Mouse (Mus musculus) spleen, adult 2 months (tissue): ENCODE results near the gene Trem2. TPM values are rescaled to one million over a fixed set of nuclear protein-coding genes. Genes with fewer than 3 reads are reported as not detected.
"Not testable (repeated sequence)": the region's sequence is repeated elsewhere in the genome, so short reads cannot be mapped to it uniquely, and the experiment has no call there.

Source experiments
- DNase-seq, 2 experiments: peaks; one replicate each; pipeline versions ENCODE4 v3.0.0 to v3.0.0-alpha.2; 2012 to 2021; ENCODE audit warnings: low spot score in 2 of 2, low read depth in 1 of 2
- H3K27ac ChIP-seq: fragments of 200-500 bp; 2 replicates; pipeline ENCODE4 v1.5.1; 2012; ENCODE audit warnings: low read length, inconsistent platforms; ENCODE audit not compliant: insufficient read depth
- H3K27me3 ChIP-seq: fragments of 200-500 bp; 2 replicates; pipeline ENCODE4 v1.6.1; 2012; ENCODE audit warnings: mild to moderate bottlenecking, moderate library complexity, low read length, inconsistent platforms; ENCODE audit not compliant: control insufficient read depth, insufficient read depth
- H3K36me3 ChIP-seq: fragments of 200-500 bp; 2 replicates; pipeline ENCODE4 v1.6.1; 2012; ENCODE audit warnings: mild to moderate bottlenecking, low read length, inconsistent platforms; ENCODE audit not compliant: control insufficient read depth, insufficient read depth
- H3K4me1 ChIP-seq: fragments of 200-500 bp; 2 replicates; pipeline ENCODE4 v1.6.1; 2011; ENCODE audit warnings: inconsistent platforms; ENCODE audit not compliant: control insufficient read depth, insufficient read depth, insufficient read length
- H3K4me3 ChIP-seq: fragments of 200-500 bp; 2 replicates; pipeline ENCODE4 v1.5.1; 2011; ENCODE audit warnings: mild to moderate bottlenecking, inconsistent platforms; ENCODE audit not compliant: insufficient read depth, insufficient read length; ENCODE audit errors: extremely low read depth
- CTCF ChIP-seq: fragments of 200-500 bp; IDR thresholded peaks from 2 replicates; pipeline ENCODE4 v1.5.1; 2011; ENCODE audit warnings: mild to moderate bottlenecking, inconsistent platforms; ENCODE audit not compliant: insufficient read depth, insufficient read length, insufficient replicate concordance; ENCODE audit errors: extremely low read depth
- POLR2A ChIP-seq: fragments of 200-500 bp; IDR thresholded peaks from 2 replicates; pipeline ENCODE4 v1.6.1; 2011; ENCODE audit warnings: low read depth, low read length, inconsistent platforms
- WGBS: fragments of 180-500 bp; shearing (Covaris S2); methylation state at CpG from one replicate; pipeline ENCODE4 v1.1.7; 2018; 5-methylcytosine and 5-hydroxymethylcytosine counted together
- polyA plus RNA-seq: library from polyadenylated mRNA; depleted of rRNA; stranded (reverse); fragments of >200 nt; gene quantifications from 2 replicates; pipeline ENCODE4 v1.2.3, GENCODE M21; 2012; rRNA removed

The Trem2 gene
- polyA plus RNA-seq, result 1.0 and 2.5 TPM in 2 replicates

DNA sequence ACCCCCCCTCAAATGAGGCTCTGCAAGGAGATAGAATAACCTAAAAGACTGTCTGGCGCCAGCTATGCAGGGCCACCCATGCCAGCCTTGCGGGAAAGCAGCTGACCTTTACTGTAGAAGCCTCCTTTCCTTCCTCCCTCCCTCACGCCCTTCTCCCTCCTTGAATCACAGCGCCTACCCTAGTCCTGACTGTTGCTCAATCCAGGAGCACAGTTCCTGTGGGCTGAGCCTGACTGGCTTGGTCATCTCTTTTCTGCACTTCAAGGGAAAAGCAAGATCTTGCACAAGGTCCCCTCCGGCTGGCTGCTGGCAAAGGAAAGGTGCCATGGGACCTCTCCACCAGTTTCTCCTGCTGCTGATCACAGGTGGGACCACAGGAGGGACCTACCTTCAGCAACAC is at the start of gene Trem2:
TSS of gene Trem2 (plus strand) at position 171 of the 400 bp plus-strand sequence.
- H3K4me1 ChIP-seq, result no peaks in the 10 kb centered on the region
- no peaks in the 10 kb centered on the region for H3K36me3 ChIP-seq
- H3K27ac ChIP-seq, result no peak within 1 kb of the TSS
- DNase-seq, result no peak
- no peaks in the 10 kb centered on the region for H3K27me3 ChIP-seq
- TF ChIP-seq POLR2A, result no peak
- no peak for TF ChIP-seq CTCF
- WGBS, result 77% methylated on average over 5 of the region's 5 CpGs
- H3K4me3 ChIP-seq, result no peak within 1 kb of the TSS

DNA sequence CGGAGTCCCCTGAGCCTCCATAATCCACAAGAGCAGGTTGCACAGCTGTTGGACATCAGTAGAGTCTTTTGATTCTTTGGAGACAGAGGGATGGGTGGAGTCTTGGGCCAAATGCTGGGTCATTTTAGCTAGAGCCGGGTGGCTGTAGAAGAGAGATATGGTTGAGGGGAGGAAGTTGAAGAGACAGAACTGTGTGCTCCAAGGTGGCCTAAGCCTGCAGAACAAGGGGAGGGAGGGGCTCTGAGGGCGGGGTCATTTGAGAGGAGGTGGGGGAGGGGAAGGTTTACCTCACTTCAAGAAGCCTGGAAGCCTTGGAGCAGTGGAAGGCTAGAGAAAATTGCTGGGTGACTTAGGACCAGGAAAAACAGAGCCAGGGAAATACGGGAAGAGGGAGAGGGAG is 47.0 kb upstream of the Trem2 start, which contains the start of gene Treml2:
TSS of gene Treml2 (plus strand) at position 296 of the 400 bp plus-strand sequence.
- Histone ChIP-seq H3K4me3 (peak within 1 kb of the TSS; percentile 69), H3K4me1 (peaks cover 29% of the 10 kb centered on the region; the same call in 1 of the 2 replicates), H3K27me3 (no peaks in the 10 kb centered on the region), H3K36me3 (peaks cover 6% of the 10 kb centered on the region), H3K27ac (peak within 1 kb of the TSS; percentile 97)
- no peak for DNase-seq
- no peak for TF ChIP-seq POLR2A
- TF ChIP-seq CTCF, result no peak
- WGBS, result 15% methylated on average over 3 of the region's 4 CpGs

DNA sequence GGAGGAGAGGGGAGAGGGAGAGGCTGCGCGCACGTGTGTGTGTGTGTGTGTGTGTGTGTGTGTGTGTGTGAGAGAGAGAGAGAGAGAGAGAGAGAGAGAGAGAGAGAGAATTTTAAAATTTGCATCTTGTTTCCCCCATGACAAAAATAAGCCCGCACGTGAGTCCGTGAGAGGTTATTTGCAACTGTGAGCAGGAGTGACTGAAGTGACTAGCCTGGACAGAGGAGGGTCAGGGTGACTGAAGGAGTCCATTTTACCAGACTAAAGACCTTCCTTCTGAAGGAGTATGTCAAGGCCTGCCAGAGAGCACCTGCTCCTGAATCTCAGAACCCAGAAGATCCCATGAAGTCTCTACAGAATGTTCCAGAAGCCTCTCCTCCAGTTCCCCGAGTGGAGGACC is 46.4 kb upstream of the Trem2 start:
- H3K27ac ChIP-seq, result peak overlapping the region; percentile 97
- TF ChIP-seq POLR2A, result no peak
- TF ChIP-seq CTCF, result no peak
- WGBS, result 20% methylated on average over 7 of the region's 7 CpGs
- H3K36me3 ChIP-seq, result peaks cover 8% of the 10 kb centered on the region
- peak; percentile 66 to 80 for DNase-seq
- H3K4me1 ChIP-seq, result peaks cover 29% of the 10 kb centered on the region; the same call in 1 of the 2 replicates
- H3K4me3 ChIP-seq, result peak overlapping the region; percentile 69
- no peaks in the 10 kb centered on the region for H3K27me3 ChIP-seq

DNA sequence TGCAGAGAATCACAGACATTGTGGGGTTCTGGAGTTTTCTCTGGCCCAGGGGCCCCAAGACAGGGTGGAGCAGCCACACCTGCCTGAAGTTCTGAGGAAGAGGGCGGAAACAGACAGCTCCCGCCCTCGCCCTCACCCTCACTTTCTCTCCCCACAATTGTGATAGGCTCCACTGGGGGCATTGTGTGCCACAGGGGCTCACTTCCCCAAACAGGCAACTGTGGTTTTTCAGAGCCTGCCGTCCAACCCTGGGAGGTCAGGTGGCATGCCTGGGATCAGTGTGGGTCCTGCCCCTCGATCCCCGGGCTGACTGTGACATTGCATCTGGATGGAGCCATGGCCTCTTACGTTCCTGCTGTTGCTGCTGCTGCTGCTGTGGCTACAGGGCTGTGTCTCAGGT is 46.0 kb upstream of the Trem2 start:
- Histone ChIP-seq H3K36me3 (peaks cover 9% of the 10 kb centered on the region), H3K27ac (peak overlapping the region; percentile 97), H3K4me1 (peaks cover 29% of the 10 kb centered on the region; the same call in 1 of the 2 replicates), H3K4me3 (peak overlapping the region; percentile 69), H3K27me3 (no peaks in the 10 kb centered on the region)
- DNase-seq, result peak; percentile 74 to 82
- WGBS, result 13% methylated on average over 7 of the region's 7 CpGs
- TF ChIP-seq CTCF (no peak), POLR2A (no peak)

DNA sequence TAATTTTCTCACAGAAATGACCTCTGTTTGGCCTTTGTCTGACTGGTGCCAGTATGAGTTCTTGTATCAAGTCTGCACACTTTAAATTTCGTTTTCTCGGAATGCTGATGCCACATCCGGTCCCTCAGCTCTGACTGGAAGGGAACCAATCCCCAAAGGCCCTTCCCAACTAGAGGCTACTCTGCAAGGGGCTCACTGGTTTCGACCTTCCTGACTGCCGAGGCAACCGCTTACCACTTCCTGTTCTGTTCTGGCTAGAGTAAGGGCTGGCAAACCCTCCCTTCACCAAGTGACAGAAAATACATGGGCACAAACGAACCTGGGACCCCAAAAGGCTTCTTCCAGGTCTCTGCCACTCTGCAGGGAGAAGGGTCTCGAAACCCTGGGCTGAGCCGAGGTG is 45.3 kb upstream of the Trem2 start:
- WGBS, result under 1% methylated on average over 9 of the region's 9 CpGs
- peak in 1 of 2 experiments; percentile 70 for DNase-seq
- H3K27me3 ChIP-seq, result no peaks in the 10 kb centered on the region
- H3K27ac ChIP-seq, result peak overlapping the region; percentile 97
- H3K36me3 ChIP-seq, result peaks cover 9% of the 10 kb centered on the region
- peaks cover 29% of the 10 kb centered on the region; the same call in 1 of the 2 replicates for H3K4me1 ChIP-seq
- peak overlapping the region; percentile 69 for H3K4me3 ChIP-seq
- TF ChIP-seq POLR2A, result no peak
- no peak for TF ChIP-seq CTCF

DNA sequence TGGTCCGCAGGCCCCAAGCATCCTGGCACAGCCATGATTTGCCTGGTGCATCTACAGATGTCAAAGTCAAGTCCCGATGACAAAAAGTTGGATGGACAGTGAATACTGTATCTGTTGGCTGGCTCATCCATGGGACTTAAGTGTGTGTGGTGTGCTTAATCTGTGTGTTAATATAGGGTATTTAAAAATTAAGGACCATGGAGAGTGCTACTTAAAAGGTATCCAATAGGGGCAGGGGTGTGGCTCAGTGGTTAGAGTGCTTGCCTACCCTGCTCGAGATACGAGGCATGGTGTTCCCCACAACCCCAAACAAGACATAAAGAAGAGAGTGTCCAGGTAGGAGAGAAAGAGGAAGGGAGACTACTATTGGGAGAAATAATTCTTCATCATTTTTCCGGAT is 44.4 kb upstream of the Trem2 start:
- Histone ChIP-seq H3K4me3 (no peak overlapping the region), H3K27ac (no peak overlapping the region; the same call in 1 of the 2 replicates)

DNA sequence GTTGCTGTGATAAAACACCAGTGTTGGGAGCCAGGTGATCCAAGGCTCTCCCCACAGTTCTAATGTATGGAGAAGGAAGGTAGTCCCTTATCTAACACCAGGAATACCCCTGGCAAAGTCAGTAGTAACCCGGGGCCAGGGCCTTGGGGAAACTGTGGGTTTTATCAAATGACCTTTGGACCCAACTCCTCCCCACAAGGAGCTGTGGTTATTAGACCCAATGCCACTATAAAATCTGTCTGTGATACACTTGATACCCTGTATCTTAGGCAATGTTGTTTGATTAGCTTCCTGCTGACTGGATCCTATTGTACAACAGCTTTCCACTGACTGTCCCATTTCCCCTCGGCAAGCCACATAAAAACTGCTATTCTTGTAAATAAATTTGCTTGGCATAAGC is 34.1 kb upstream of the Trem2 start:
- Histone ChIP-seq H3K36me3 (peaks cover 18% of the 10 kb centered on the region), H3K4me1 (peaks cover 9% of the 10 kb centered on the region), H3K4me3 (no peak overlapping the region), H3K27ac (no peak overlapping the region), H3K27me3 (no peaks in the 10 kb centered on the region)
- DNase-seq, result no peak
- 76% methylated on average over 2 of the region's 2 CpGs for WGBS
- no peak for TF ChIP-seq POLR2A
- no peak for TF ChIP-seq CTCF

More for the DNA sequence above, 44.4 kb upstream of the Trem2 start:
- 58% methylated on average over 5 of the region's 5 CpGs for WGBS
- DNase-seq, result no peak
- no peak for TF ChIP-seq POLR2A
- no peak for TF ChIP-seq CTCF
- Histone ChIP-seq H3K27me3 (no peaks in the 10 kb centered on the region), H3K4me1 (peaks cover 21% of the 10 kb centered on the region; the same call in 1 of the 2 replicates), H3K36me3 (peaks cover 11% of the 10 kb centered on the region)

DNA sequence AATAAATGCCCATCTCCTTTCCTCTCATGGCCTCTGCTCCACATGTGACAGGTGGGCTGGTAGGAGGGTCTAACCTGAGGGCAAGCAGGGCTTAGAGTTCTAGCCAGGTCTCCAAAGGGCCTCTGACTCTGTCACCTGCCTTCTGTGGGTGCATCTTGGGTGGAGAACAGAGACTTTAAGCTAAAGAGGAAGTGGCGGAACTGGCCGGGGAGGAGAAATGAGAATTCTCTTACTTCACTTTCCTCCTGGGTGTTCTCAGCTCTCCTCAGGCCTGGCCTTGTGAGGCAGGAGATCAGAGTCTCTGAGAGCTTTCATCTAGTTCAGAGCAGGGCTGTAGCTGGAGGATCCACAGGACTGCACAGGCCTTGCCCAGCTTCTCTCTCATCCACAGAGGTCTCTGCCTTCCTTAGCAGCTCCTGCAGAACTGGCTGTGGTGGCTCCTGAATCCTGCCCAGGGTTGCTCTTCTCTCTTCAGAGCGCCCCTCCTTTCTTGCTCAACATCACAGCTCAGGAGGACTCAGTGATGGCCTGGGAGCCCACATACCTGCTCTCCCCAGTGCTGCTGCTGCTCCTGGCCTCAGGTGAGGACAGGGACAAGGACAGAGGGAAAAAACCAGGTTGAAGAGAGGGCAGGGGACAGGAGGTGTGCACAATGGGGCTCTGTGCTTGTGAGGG is 30.2 kb upstream of the Trem2 start, which contains the start of gene B430306N03Rik:
TSS of gene B430306N03Rik (plus strand) at position 237 of the 675 bp plus-strand sequence.
- Histone ChIP-seq H3K4me3 (peak within 1 kb of the TSS; percentile 27; the same call in 1 of the 2 replicates), H3K27ac (peak within 1 kb of the TSS; percentile 82), H3K4me1 (peaks cover 13% of the 10 kb centered on the region)
- not testable (repeated sequence) for H3K27me3 ChIP-seq, H3K36me3 ChIP-seq
- 42% methylated on average over 3 of the region's 3 CpGs for WGBS
- peak in 1 of 2 experiments; percentile 42 for DNase-seq
